Mouse (Mus musculus): Measurements from ENCODE around the gene Krt42. TPM values are rescaled to one million over a fixed set of nuclear protein-coding genes. Genes with fewer than 3 reads are reported as not detected.
A peak's percentile ranks its signal among the peaks of the same experiment; 100 is the strongest.

The Krt42 gene
- polyA plus RNA-seq, 1 experiment from 2014 or later: not detected

DNA sequence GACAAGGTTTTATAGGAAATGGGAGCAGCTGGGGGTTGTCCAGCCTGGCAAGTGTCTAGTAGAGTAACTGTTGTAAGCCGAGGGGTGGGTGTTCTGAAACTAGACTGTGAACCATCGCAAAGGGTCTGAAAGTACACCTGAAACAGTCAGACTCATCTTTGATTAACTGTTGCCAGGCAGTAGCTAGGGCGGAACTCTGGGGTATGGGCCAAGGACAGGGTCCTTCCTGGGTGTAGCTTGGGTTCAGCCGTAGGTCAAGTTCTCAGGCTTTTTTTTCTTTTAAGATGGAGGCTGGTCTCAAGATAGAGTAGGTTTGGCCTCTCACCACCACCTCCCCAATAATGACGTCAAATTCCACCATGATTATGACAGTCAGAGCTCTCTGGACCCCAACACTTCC, 38.2 kb upstream of the Krt42 start:
- no peak overlapping the region for H3K9ac ChIP-seq (replicated peaks; ENCODE audit: low read depth, low read length)
- H3K4me1 ChIP-seq (ENCODE audit: control insufficient read depth, insufficient read depth, low read length): peaks cover 5% of the 10 kb centered on the region; the same call in 1 of the 2 replicates
- no peak overlapping the region for H3K27ac ChIP-seq (ENCODE audit: low read depth, low read length)
- no peaks in the 10 kb centered on the region for H3K27me3 ChIP-seq (ENCODE audit: control insufficient read depth, insufficient read depth, low read length)
- H3K4me3 ChIP-seq (ENCODE audit: low read depth, low read length): no peak overlapping the region
- no peaks in the 10 kb centered on the region for H3K36me3 ChIP-seq (ENCODE audit: control insufficient read depth, insufficient read depth, low read length)
- no peak overlapping the region for H3K4me2 ChIP-seq (ENCODE audit: low read depth, low read length)
- no peak for ATAC-seq (ENCODE audit: low read depth)
- no peaks in the 10 kb centered on the region for H3K9me3 ChIP-seq (ENCODE audit: control insufficient read depth, low read length)
- 93% methylated on average over 5 of the region's 5 CpGs for WGBS

- H3K27me3 ChIP-seq (ENCODE audit: control insufficient read depth, insufficient read depth, low read length): no peaks in the 10 kb centered on the region
- no peak overlapping the region for H3K4me3 ChIP-seq (ENCODE audit: low read depth, low read length)
- no peak for ATAC-seq (ENCODE audit: low read depth)
- no peak overlapping the region for H3K9ac ChIP-seq (replicated peaks; ENCODE audit: low read depth, low read length)
- H3K4me1 ChIP-seq (ENCODE audit: control insufficient read depth, insufficient read depth, low read length): no peaks in the 10 kb centered on the region
- no peak overlapping the region for H3K4me2 ChIP-seq (ENCODE audit: low read depth, low read length)
- H3K27ac ChIP-seq (ENCODE audit: low read depth, low read length): no peak overlapping the region
- no peaks in the 10 kb centered on the region for H3K9me3 ChIP-seq (ENCODE audit: control insufficient read depth, low read length)
- WGBS: 95% methylated on average over 5 of the region's 5 CpGs
- no peaks in the 10 kb centered on the region for H3K36me3 ChIP-seq (ENCODE audit: control insufficient read depth, insufficient read depth, low read length)
Measured at GRCm38 (mm10) chr11:100301292-100301691, 31.6 kb upstream of the Krt42 start.

GRCm38 (mm10) chr11:100300293-100300692, 30.6 kb upstream of the Krt42 start:
- H3K9me3 ChIP-seq (ENCODE audit: control insufficient read depth, low read length): no peaks in the 10 kb centered on the region
- WGBS: 5% methylated on average over 5 of the region's 5 CpGs
- H3K4me2 ChIP-seq (ENCODE audit: low read depth, low read length): no peak overlapping the region
- H3K27ac ChIP-seq (ENCODE audit: low read depth, low read length): no peak overlapping the region
- no peaks in the 10 kb centered on the region for H3K36me3 ChIP-seq (ENCODE audit: control insufficient read depth, insufficient read depth, low read length)
- no peaks in the 10 kb centered on the region for H3K27me3 ChIP-seq (ENCODE audit: control insufficient read depth, insufficient read depth, low read length)
- no peak for ATAC-seq (ENCODE audit: low read depth)
- H3K9ac ChIP-seq (replicated peaks; ENCODE audit: low read depth, low read length): no peak overlapping the region
- no peaks in the 10 kb centered on the region for H3K4me1 ChIP-seq (ENCODE audit: control insufficient read depth, insufficient read depth, low read length)
- H3K4me3 ChIP-seq (ENCODE audit: low read depth, low read length): no peak overlapping the region

- no peaks in the 10 kb centered on the region for H3K4me1 ChIP-seq (ENCODE audit: control insufficient read depth, insufficient read depth, low read length)
- no peak for ATAC-seq (ENCODE audit: low read depth)
- H3K4me2 ChIP-seq (ENCODE audit: low read depth, low read length): peak overlapping the region; percentile 15; the same call in 1 of the 2 replicates
- H3K27me3 ChIP-seq (ENCODE audit: control insufficient read depth, insufficient read depth, low read length): no peaks in the 10 kb centered on the region
- no peaks in the 10 kb centered on the region for H3K9me3 ChIP-seq (ENCODE audit: control insufficient read depth, low read length)
- no peak overlapping the region for H3K27ac ChIP-seq (ENCODE audit: low read depth, low read length)
- H3K36me3 ChIP-seq (ENCODE audit: control insufficient read depth, insufficient read depth, low read length): no peaks in the 10 kb centered on the region
- no peak overlapping the region for H3K4me3 ChIP-seq (ENCODE audit: low read depth, low read length)
- H3K9ac ChIP-seq (replicated peaks; ENCODE audit: low read depth, low read length): no peak overlapping the region
- WGBS: 19% methylated on average over 18 of the region's 18 CpGs
Measured at GRCm38 (mm10) chr11:100298274-100299036, 28.8 kb upstream of the Krt42 start.

GRCm38 (mm10) chr11:100297801-100298200, 28.1 kb upstream of the Krt42 start:
- WGBS: 37% methylated on average over 5 of the region's 5 CpGs
- no peaks in the 10 kb centered on the region for H3K9me3 ChIP-seq (ENCODE audit: control insufficient read depth, low read length)
- H3K27ac ChIP-seq (ENCODE audit: low read depth, low read length): no peak overlapping the region
- no peak for ATAC-seq (ENCODE audit: low read depth)
- H3K4me3 ChIP-seq (ENCODE audit: low read depth, low read length): no peak overlapping the region
- H3K4me1 ChIP-seq (ENCODE audit: control insufficient read depth, insufficient read depth, low read length): no peaks in the 10 kb centered on the region
- no peaks in the 10 kb centered on the region for H3K36me3 ChIP-seq (ENCODE audit: control insufficient read depth, insufficient read depth, low read length)
- peak overlapping the region; percentile 15; the same call in 1 of the 2 replicates for H3K4me2 ChIP-seq (ENCODE audit: low read depth, low read length)
- H3K27me3 ChIP-seq (ENCODE audit: control insufficient read depth, insufficient read depth, low read length): no peaks in the 10 kb centered on the region
- no peak overlapping the region for H3K9ac ChIP-seq (replicated peaks; ENCODE audit: low read depth, low read length)

DNA sequence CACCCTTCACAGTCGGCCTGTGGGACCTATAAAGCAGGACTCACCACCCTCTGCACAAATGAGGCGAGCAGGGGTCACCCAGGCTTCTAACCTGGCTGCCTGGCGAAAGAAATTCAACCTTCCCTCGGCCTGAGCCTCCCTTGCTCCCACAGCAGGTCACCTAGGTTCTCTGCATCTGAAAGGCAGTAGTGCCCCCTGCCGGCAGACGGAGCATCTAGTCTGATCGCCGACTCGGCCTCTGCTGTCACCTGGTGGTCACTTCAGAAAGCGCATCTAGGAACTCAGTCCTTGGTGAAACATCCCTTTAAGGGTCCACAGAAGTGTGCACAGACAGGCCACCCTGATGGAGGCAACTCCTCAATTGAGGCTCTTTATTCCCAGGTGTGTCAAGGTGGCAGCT, 25.6 kb upstream of the Krt42 start:
- no peak overlapping the region for H3K9ac ChIP-seq (replicated peaks; ENCODE audit: low read depth, low read length)
- peak; percentile 35; the same call in 1 of the 2 replicates for ATAC-seq (ENCODE audit: low read depth)
- H3K36me3 ChIP-seq (ENCODE audit: control insufficient read depth, insufficient read depth, low read length): no peaks in the 10 kb centered on the region
- H3K4me3 ChIP-seq (ENCODE audit: low read depth, low read length): no peak overlapping the region
- H3K27me3 ChIP-seq (ENCODE audit: control insufficient read depth, insufficient read depth, low read length): no peaks in the 10 kb centered on the region
- H3K4me2 ChIP-seq (ENCODE audit: low read depth, low read length): no peak overlapping the region
- WGBS: 8% methylated on average over 10 of the region's 10 CpGs
- no peaks in the 10 kb centered on the region for H3K9me3 ChIP-seq (ENCODE audit: control insufficient read depth, low read length)
- H3K4me1 ChIP-seq (ENCODE audit: control insufficient read depth, insufficient read depth, low read length): no peaks in the 10 kb centered on the region
- no peak overlapping the region for H3K27ac ChIP-seq (ENCODE audit: low read depth, low read length)

GRCm38 (mm10) chr11:100292884-100293283, 23.2 kb upstream of the Krt42 start:
- ATAC-seq (ENCODE audit: low read depth): no peak
- H3K9me3 ChIP-seq (ENCODE audit: control insufficient read depth, low read length): no peaks in the 10 kb centered on the region
- no peak overlapping the region for H3K9ac ChIP-seq (replicated peaks; ENCODE audit: low read depth, low read length)
- H3K4me3 ChIP-seq (ENCODE audit: low read depth, low read length): no peak overlapping the region
- no peaks in the 10 kb centered on the region for H3K27me3 ChIP-seq (ENCODE audit: control insufficient read depth, insufficient read depth, low read length)
- no peak overlapping the region for H3K4me2 ChIP-seq (ENCODE audit: low read depth, low read length)
- WGBS: 44% methylated on average over 6 of the region's 6 CpGs
- no peaks in the 10 kb centered on the region for H3K36me3 ChIP-seq (ENCODE audit: control insufficient read depth, insufficient read depth, low read length)
- H3K27ac ChIP-seq (ENCODE audit: low read depth, low read length): no peak overlapping the region
- no peaks in the 10 kb centered on the region for H3K4me1 ChIP-seq (ENCODE audit: control insufficient read depth, insufficient read depth, low read length)

DNA sequence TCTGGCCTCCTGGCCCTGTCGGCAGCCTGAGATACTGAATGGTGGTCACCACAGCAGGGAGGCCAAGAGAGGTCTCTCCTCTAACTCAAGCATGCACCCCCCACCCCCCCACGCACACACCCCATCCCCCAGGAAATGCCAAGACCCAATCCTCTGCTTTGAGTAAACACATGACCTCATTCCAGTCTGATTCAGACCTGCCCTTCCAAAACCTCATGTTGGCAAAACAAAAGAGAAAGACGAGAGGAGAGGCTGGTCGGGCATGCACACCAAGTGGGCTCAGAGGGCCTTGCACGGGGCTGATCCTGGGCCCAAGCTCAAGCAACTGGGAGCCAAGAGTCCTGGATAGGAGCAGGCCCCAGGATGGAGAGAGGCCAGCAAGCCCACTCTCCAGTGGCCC, 20.6 kb upstream of the Krt42 start:
- 59% methylated on average over 5 of the region's 5 CpGs for WGBS

DNA sequence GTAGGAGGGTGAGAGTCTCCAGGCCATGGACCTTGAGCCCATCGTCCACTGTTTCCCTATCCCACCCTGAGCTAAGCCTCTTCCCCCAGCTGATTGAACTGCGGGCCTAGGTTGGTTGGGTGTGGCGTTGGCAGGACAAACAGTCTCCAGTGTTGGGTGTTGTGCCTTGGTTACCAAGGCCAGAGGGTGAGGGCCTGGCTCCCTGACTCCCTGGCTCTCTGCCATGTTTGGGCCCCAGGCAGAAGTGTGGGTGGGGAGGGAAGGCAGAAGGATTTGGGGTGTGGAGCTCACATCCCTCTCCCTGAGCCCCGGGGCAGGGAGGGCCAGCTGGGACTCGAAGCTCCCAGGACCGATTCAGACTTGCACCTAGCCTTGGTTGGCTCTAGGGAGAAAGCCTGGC, 19.3 kb upstream of the Krt42 start:
- WGBS: 86% methylated on average over 6 of the region's 6 CpGs
- no peak overlapping the region for H3K27ac ChIP-seq (ENCODE audit: low read depth, low read length)
- H3K36me3 ChIP-seq (ENCODE audit: control insufficient read depth, insufficient read depth, low read length): no peaks in the 10 kb centered on the region
- H3K4me1 ChIP-seq (ENCODE audit: control insufficient read depth, insufficient read depth, low read length): no peaks in the 10 kb centered on the region
- no peak for ATAC-seq (ENCODE audit: low read depth)
- no peaks in the 10 kb centered on the region for H3K27me3 ChIP-seq (ENCODE audit: control insufficient read depth, insufficient read depth, low read length)
- H3K9ac ChIP-seq (replicated peaks; ENCODE audit: low read depth, low read length): no peak overlapping the region
- H3K9me3 ChIP-seq (ENCODE audit: control insufficient read depth, low read length): no peaks in the 10 kb centered on the region
- no peak overlapping the region for H3K4me3 ChIP-seq (ENCODE audit: low read depth, low read length)
- no peak overlapping the region for H3K4me2 ChIP-seq (ENCODE audit: low read depth, low read length)

More for the DNA sequence above, 20.6 kb upstream of the Krt42 start:
- H3K36me3 ChIP-seq (ENCODE audit: control insufficient read depth, insufficient read depth, low read length): no peaks in the 10 kb centered on the region
- H3K4me2 ChIP-seq (ENCODE audit: low read depth, low read length): no peak overlapping the region
- H3K27ac ChIP-seq (ENCODE audit: low read depth, low read length): no peak overlapping the region
- no peak for ATAC-seq (ENCODE audit: low read depth)
- H3K9ac ChIP-seq (replicated peaks; ENCODE audit: low read depth, low read length): no peak overlapping the region
- no peak overlapping the region for H3K4me3 ChIP-seq (ENCODE audit: low read depth, low read length)
- no peaks in the 10 kb centered on the region for H3K9me3 ChIP-seq (ENCODE audit: control insufficient read depth, low read length)
- H3K4me1 ChIP-seq (ENCODE audit: control insufficient read depth, insufficient read depth, low read length): no peaks in the 10 kb centered on the region
- no peaks in the 10 kb centered on the region for H3K27me3 ChIP-seq (ENCODE audit: control insufficient read depth, insufficient read depth, low read length)
